Mouse (Mus musculus) C2C12 (cell line): ENCODE data around the gene Vinac1.

Source experiments
- CTCF ChIP-seq: IDR thresholded peaks from one replicate; pipeline ENCODE4 v1.5.1; 2011; ENCODE audit not compliant: control insufficient read depth, insufficient read depth, insufficient read length
- MAX ChIP-seq: IDR thresholded peaks from one replicate; pipeline ENCODE4 v1.6.1; 2011; ENCODE audit warnings: mild to moderate bottlenecking, control low read depth

- no peak for TF ChIP-seq CTCF
- TF ChIP-seq MAX, result no peak
These were observed 31.2 kb upstream of the Vinac1 start for GRCm38 (mm10) chr2:129079194-129079593.
